Mouse (Mus musculus) v-Abl transformed pro-B cells (cell line): Measurements from ENCODE around the gene Dicer1.
"Not testable (repeated sequence)": the region's sequence is repeated elsewhere in the genome, so short reads cannot be mapped to it uniquely, and the experiment has no call there.

Experiments
- in situ Hi-C, 2 experiments: fragments of 400-800 bp; cut with MboI; formaldehyde crosslinking; loops; one replicate each; pipeline ENCODE4 v1.15.1; 2025; ENCODE audit not compliant: unreplicated experiment in 2 of 2

The Dicer1 gene

DNA sequence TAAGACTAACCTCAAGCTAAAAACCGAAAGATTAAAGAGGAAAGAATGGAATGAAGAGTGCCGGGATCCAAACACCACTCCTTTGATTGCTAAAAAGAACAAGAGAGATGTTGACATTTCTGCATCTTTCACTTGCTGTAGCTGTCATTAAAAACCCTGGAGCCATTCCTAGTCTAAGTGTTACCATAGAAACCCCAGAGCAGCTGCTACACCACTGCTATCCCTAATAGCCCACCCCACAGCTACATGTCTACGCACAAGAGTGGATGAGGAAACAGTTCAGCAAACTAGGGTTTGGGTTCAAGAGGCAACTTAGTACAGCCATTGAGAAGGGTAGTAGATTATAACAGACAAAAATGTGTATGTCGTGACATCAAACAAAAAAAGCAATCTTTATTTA is 8.1 kb downstream of the Dicer1 start:
- in situ Hi-C loops: loop anchor here (5.0 to 10.0 kb wide), 4 partner anchors 94 to 1271 kb away; partner anchors contain the start of gene Vrk1 (in 1 of the 2)

DNA sequence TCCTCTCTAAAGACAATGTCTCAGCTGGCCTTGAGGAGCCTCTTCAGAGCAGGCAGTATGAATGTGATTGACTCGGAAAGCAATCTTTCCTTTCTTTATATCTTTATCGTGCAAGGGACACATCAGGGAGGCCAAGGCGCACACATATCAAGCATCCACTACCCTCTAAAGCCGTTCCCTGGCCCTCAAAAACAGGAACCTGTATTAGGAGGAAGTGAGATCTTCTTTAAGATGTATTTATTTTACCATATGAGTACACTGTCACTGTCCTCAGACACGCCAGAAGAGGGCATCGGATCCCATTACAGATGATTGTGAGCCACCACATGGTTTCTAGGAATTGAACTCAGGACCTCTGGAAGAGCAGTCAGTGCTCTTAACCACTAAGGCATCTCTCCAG is 9.5 kb downstream of the Dicer1 start:
- in situ Hi-C loops: loop anchor here (5.0 to 10.0 kb wide), 4 partner anchors 95 to 1273 kb away; partner anchors contain the start of gene Vrk1 (in 1 of the 2)

- in situ Hi-C loops: loop anchor here (5.0 to 10.0 kb wide), 4 partner anchors 96 to 1274 kb away; partner anchors contain the start of gene Vrk1 (in 1 of the 2)
Measured at GRCm38 (mm10) chr12:104740841-104741787, 10.6 kb downstream of the Dicer1 start.

- in situ Hi-C loops: no loop called here
Measured at GRCm38 (mm10) chr12:104738931-104739330, 12.8 kb downstream of the Dicer1 start.

- in situ Hi-C loops: no loop called here
Measured at GRCm38 (mm10) chr12:104738446-104738845, 13.3 kb downstream of the Dicer1 start.

- in situ Hi-C loops: no loop called here
Measured at GRCm38 (mm10) chr12:104737666-104738065, 14.1 kb downstream of the Dicer1 start.

DNA sequence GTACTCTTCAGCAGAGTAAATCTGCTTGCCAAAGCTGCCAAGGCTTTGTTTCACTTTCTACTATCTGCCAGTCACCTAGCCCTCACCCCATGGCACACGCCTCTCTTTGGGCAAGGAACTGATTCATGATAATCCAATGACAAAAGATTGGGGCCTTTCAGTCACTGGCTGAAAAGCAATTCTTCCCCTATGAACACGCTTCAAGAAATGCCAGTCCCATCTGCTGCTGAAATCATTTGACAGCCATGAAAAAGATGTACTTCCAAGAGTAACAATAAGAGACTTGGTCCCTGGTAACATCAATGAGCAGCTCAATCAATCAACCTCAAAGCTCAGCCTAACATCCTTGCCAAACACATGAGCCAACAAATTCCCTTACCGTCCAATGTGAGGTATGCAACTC is 15.8 kb downstream of the Dicer1 start:
- in situ Hi-C loops: no loop called here

DNA sequence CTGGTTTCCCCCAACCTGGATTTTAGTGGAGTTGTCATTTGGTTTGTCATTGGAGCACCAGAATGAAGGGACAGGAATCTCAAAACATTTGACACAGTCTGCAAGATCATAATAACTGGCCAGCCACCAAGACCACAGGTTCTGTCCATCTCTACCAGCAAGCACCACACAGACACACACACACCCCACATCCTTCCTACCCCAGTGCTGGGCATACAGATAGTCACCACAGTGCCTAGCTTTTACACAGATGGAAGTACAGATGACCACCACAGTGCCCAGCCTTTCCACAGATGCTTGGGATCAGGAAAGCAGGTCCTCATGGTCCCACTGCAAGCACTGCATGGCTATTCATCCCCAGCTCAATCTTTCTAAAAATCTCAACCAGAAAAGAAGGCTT is 18.6 kb downstream of the Dicer1 start:
- in situ Hi-C loops: no loop called here

DNA sequence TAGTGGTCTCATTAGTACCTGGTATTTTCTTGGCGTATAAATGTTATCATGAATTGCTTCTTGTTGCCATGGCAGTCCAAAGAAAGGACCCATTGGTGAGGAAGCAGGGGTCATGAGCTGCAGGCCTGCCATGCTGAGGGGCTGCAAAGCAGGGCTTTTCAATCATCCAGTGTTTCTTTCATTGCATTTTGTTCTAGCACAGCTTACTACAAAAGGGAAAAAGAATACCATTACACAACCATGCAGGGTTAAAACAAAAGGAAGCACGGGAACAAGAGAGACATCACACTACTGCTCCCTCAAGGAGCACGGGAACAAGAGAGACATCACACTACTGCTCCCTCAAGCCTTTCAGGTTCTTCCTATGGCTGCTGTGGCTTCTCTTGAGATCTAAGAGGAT is 20.0 kb downstream of the Dicer1 start:
- in situ Hi-C loops: no loop called here

DNA sequence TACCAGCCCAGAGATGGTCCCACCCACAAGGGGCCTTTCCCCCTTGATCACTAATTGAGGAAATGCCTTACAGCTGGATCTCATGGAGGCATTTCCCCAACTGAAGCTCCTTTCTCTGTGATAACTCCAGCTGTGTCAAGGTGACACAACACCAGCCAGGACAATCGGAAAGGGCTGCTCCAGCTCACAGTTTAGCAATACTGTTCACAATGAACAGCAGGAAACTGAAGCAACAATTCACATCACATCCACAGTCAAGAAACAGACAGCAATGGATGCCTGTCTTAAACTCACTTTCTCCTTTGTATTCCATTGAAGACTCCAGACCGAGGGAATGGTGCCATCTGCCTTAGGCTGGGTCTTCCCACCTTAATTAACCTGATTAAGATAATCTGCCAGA is 25.3 kb downstream of the Dicer1 start:
- in situ Hi-C loops: not testable (repeated sequence)

DNA sequence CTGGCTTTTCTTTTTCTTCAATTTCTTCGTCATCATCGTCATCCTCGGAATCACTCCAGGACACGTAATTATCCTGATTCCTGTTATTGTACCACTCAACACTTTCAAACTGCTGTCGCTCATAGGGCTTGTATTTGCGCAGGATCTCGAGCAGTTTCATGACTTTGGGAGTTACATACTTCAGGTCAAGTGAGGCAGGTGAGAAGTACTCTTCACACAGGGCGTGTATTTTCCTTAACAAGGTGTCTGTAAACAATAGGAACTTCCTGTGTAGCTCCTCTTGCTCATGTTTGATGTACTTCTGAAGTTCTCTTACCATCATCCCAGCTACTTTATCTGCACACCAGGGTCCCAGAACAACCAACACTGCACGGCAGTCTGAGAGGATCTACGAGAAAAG is 29.7 kb downstream of the Dicer1 start:
- in situ Hi-C loops: loop anchor here (25.0 kb wide), 3 partner anchors 940 to 1290 kb away; partner anchors contain the start of gene Vrk1 (in 1 of the 2)

DNA sequence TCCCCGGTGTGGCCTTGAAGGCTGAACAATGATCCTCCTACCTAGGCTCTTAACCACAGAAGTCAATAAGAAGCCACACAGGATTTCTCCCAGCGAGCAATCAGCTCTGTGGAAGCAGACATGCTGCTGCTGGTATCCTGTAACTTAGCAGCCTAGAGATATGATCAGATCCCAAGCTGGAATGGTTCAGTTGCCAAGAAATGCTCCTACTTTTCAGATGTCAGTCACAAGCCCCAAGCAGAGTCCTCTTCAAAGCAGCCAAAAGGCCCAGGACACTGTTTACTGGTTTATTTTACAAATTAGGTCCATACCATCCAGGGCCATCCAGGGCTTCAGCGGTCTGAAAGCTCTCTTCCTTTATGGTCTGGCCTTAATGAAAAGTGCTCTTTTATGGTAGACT is 30.7 kb downstream of the Dicer1 start:
- in situ Hi-C loops: loop anchor here (25.0 kb wide), 3 partner anchors 941 to 1291 kb away; partner anchors contain the start of gene Vrk1 (in 1 of the 2)

DNA sequence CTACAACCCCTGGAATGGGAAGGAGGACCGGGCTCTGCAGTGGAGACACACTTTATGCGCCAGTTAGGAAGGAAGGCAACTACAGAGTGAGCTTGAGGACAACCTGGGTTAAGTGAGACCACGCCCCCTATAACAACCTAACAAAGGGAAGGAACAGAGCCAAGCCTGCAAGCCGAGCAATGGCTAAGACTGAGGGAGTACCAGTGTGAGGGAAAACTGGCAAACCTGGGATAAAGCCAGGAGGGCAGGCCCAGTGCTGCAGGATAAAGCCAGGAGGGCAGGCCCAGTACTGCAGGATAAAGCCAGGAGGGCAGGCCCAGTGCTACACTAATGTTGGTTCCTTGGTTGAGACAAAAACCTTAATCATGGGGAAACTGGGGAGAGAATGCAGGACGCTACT is 32.8 kb downstream of the Dicer1 start:
- in situ Hi-C loops: loop anchor here (25.0 kb wide), 3 partner anchors 943 to 1293 kb away; partner anchors contain the start of gene Vrk1 (in 1 of the 2)

DNA sequence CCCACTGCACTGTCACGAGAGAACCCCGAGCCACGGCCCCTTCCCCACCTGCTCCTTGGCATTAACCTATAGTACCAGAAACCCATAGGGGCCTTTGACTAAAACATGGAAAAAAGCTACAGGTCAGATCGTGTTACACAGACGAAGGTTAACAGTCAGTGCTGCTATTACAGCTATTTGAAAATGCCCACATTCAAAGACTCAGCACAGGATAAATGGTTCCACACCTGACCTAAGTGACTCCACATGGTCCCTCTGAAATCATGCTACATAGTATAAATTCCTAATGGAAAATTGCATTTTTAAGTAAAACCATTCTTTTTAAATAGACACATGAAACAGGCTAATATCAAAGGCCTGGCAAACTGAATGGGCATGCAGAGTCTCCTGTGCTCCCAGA is 35.3 kb downstream of the Dicer1 start:
- in situ Hi-C loops: loop anchor here (25.0 kb wide), 3 partner anchors 946 to 1296 kb away; partner anchors contain the start of gene Vrk1 (in 1 of the 2)

- in situ Hi-C loops: loop anchor here (25.0 kb wide), 3 partner anchors 947 to 1297 kb away; partner anchors contain the start of gene Vrk1 (in 1 of the 2)
Measured at GRCm38 (mm10) chr12:104715453-104715852, 36.3 kb downstream of the Dicer1 start.

DNA sequence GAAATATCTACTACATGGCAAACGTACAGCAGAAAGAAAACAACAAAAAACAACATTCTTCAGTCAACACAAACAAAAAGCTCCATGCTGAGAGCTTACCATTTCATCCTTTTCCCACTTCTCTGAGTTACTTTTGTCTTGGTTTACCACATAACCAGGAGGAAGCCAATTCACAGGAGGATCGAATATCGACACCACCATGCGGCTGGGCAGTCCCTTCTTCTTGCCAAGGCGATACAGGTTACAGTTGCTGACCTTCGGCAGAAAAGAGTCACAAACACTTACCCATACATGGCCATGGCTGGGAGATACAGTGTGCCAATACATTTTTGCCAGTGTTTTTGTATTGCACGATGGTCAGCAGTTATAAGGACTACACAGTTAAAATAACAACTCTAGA is 51.5 kb downstream of the Dicer1 start:
- in situ Hi-C loops: loop anchor here (25.0 kb wide), 3 partner anchors 962 to 1312 kb away; partner anchors contain the start of gene Vrk1 (in 1 of the 2)

- in situ Hi-C loops: loop anchor here (25.0 kb wide), 4 partner anchors 788 to 1313 kb away; partner anchors contain the start of gene Vrk1 (in 1 of the 2)
Measured at GRCm38 (mm10) chr12:104699753-104700152, 52.0 kb downstream of the Dicer1 start.

- in situ Hi-C loops: loop anchor here in 1 of 2 experiments (25.0 kb wide), 1 partner anchor 792 kb away; no protein-coding TSS in a partner anchor
Measured at GRCm38 (mm10) chr12:104695514-104695913, 56.2 kb downstream of the Dicer1 start.

- in situ Hi-C loops: loop anchor here in 1 of 2 experiments (25.0 kb wide), 1 partner anchor 794 kb away; no protein-coding TSS in a partner anchor
Measured at GRCm38 (mm10) chr12:104692864-104693263, 58.9 kb downstream of the Dicer1 start.

DNA sequence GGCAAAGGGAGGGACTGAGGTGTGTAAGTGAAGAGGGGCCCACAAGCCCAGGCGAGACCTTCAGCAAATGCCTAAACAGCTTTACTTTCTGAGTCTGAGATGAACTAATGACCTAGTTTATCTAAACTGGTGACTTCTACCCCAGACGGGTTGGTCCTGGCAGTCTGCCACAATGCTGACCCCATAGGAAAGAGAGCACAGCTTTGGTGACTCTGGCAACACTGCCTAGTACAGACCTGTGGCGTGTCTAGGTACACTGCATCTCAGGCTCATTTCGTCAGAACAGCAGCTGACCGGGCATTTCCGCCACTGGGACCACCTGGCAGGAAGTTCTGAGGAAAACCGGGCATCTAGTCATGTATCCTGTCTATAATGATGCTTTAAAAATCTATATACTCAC is 61.3 kb downstream of the Dicer1 start:
- in situ Hi-C loops: loop anchor here in 1 of 2 experiments (25.0 kb wide), 1 partner anchor 797 kb away; no protein-coding TSS in a partner anchor

DNA sequence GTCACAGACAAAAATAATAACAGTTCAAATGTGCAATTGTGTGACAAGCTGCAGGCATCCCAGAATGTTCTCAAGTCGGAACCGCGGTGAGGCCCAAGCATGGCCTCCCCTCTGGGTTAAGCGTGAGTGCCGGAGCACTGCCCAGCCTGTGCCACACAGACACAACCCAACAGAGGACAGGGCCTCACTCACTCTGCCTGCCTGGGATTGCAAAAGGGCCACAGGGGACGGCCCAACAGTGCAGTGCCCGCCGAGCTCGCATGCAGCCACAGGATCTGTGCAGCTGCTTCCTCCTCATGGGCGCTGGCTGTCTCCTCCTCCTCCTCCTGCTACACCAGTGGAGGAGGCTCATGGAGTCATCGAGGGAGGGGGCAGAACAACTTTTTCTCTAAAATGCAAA is 62.9 kb downstream of the Dicer1 start:
- in situ Hi-C loops: loop anchor here in 1 of 2 experiments (25.0 kb wide), 1 partner anchor 798 kb away; no protein-coding TSS in a partner anchor
